Mouse (Mus musculus) lung, adult 18-20 months (tissue): ENCODE measurements at regions not wholly inside any gene's neighbourhood (a gene's known extent, or its start where the extent isn't known, plus 50 kb on each side); places are given as distances from the start of the nearest gene placed in this dataset.

Experiments used
- DNase-seq, 2 experiments: peaks; one replicate each; pipeline ENCODE4 v3.0.0; 2022; ENCODE audit warnings: mixed read lengths in 2 of 2

- DNase-seq = no peak
Measured at GRCm38 (mm10) chr8:91941005-91941404, 139.1 kb upstream of the Irx3 start.

- peak in 1 of 2 experiments; percentile 17 for DNase-seq
Measured at GRCm38 (mm10) chr8:91937227-91937626, 135.4 kb upstream of the Irx3 start.

DNA sequence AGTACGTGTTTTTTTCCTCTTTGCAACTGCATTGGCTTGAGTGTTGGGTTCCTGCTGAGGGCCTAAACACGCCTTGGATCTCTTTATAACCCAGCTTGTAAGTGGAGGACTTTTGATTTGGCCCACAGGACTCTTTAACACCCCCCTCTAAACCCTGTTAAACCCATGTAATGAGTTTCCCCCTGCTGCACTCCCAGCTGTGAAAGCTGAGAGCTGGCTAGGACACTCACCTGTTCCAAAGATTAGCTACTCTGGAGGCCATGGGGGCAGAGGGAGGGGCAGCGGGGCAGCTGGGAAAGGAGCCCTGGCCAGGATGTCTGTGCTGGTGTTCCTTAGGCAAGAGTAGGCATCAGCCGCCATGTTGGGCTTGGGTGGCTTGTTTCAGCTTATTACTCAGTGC, 128.7 kb upstream of the Irx3 start:
- DNase-seq = no peak

GRCm38 (mm10) chr8:91925968-91926524, 124.2 kb upstream of the Irx3 start:
- DNase-seq = peak in 1 of 2 experiments; percentile 25

- no peak for DNase-seq
Measured at GRCm38 (mm10) chr8:91924152-91924551, 122.3 kb upstream of the Irx3 start.

GRCm38 (mm10) chr8:91922211-91922874, 120.5 kb upstream of the Irx3 start:
- DNase-seq = no peak

GRCm38 (mm10) chr8:91917834-91918233, 116.0 kb upstream of the Irx3 start:
- no peak for DNase-seq

DNA sequence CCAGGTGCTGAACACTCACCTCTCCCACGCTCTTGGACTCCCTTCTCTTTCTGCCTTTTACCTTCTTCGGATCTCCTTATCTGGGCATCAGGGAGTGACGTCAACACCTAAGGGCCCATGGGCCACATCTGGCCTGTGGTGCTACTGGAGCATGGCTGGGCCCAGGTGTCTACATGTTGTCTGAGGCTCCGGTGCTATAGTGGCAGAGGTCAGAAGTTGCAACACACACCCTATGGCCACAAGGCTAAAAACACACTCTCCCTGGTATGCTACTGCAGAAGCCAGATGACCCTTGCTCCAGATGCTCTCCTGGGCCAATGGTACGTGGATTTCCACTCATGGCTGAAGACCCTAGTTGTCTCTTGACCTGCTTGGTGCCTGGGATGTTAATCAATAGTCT, 112.1 kb upstream of the Irx3 start:
- DNase-seq = no peak

DNA sequence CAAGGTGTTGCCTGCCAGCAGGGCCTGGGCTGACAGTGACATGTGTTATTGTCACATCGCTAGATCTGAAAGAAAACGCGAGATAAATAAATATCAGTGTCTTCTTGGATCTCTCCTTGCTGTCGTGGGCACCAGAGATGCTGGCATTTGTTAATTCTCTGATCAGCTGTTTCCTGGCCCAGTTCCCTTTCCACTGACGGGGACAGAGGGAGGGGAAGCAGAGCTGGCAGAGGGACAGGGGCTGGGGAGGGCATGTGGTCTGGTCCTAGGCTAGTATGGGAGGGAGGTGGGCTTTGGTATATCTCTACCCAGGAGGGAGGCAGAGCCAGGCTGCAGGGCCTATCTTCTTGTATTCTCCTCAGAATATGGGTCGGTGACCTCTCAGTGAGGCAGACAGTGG, 111.3 kb upstream of the Irx3 start:
- DNase-seq = no peak

DNA sequence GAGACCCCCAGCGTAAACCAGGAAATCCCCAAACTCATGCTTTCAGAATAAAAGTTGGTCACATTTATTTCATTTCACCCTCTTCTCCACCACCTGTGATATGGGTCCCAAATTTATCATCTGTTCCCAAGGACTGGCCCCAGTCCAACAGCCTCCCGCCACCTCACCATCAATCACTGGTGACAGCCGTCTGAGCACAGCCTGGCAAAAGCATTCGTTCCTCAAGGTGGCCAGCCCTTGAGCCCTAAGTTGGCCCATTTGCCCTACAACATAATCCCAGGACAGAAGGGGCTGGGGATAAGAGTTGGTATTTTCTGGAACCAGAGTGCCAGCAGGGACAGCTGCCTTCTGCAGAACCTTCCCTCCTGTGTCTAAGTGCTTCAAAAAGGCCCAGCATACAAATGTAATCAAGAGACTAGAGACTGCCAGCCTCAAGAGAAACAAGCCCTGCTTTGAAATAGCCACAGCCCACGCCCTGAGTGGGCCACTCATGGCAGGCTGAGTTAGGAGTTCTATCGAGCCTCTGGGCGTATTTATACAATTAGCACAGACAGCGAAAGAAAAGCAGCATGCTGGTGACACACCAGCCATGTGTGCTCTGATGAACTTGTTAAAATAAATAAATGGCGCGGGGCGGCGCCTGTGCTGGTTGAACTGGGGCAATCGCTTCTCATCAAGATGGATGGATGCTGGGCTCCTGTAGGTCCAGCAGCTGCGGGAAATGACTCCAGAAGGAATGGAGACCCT, 107.9 kb upstream of the Irx3 start:
- no peak for DNase-seq

DNA sequence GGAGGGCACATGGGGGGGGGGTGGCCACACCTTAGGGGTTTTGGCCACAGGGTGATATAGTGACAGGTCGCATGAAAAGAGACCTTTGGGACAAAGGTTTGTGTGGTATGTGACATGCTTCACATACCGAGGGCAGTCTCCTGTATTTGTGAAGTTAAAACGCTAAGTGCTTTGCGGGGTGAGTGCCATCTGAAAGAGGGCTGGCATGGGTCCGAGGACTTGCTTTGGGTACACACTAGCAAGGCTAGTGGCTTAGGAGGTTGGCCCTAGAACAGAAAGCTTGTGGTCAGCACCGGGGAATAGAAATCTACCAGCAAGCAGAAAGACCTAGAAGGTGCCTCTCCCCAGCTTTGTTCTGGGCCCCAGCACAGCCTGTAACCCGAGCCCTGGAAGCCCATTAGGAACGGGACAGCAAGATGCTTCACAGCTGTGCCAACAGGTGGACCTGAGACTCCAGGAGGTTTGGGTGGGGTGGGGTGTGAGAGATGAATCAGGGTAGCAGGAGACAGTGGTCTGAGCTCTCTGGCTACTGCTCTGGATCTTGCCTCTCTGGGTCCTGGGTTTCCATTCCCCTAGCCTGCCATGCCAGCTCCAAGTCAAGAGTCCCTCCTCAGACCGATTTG, 107.0 kb upstream of the Irx3 start:
- peak; percentile 64 to 71 for DNase-seq

- peak; percentile 86 to 88 for DNase-seq
Measured at GRCm38 (mm10) chr8:91907178-91907577, 105.3 kb upstream of the Irx3 start.

DNA sequence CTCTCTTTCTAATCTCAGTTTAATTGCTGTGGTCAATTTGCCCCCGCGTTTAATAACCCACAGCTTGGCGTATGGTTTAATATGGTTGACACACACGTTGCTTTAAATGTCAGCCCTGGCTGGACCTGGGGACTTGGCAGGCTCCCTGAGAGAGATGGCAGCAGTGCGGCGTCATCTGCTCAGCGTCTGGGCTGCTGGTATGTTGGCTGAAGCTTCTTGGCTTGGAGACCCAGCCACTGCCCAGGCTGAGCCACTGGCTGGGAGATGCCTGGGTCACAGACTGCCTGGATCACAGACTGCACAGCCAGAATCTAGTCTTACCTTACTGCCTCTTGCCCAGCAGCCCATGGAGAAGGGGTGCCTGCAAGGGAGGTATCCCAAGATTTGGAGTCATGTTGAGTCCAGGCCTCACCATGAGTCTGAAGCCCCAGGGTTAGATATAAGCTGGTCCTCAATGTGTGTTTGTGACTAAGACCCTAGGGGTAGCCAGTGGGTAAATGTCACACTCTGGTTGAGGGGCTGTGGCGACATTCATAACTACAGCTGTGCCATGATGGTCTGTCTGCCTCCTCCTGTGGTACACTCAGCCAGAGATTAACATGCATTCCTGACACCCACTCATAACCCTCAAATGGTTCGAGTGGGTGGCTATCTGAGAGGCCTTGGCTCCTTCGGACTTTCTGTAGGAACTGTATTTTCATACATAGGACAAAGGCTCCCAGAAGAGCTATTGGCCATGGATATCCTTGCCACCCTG, 99.8 kb upstream of the Irx3 start:
- no peak for DNase-seq

GRCm38 (mm10) chr8:91899747-91900146, 97.9 kb upstream of the Irx3 start:
- DNase-seq = no peak

DNA sequence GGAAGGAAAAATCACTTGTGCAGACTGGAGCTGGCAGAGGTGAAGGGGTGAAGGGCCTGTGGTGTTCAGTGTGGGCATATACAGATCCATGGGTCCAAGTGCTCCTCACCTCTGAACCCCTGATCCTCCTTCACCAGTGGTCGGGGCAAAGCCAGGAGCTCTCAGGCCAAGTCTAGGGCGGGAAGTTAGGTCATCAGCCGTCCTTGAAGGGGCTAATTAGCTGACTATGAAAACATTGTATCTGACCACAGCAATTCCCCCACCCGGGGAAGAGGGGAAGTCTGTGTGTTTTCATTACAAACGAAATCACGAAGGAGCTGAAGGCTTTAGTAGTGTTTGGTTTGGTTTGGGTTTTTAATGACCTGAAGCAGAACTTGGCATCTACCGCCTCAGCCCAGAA, 95.5 kb upstream of the Irx3 start:
- DNase-seq = no peak

DNA sequence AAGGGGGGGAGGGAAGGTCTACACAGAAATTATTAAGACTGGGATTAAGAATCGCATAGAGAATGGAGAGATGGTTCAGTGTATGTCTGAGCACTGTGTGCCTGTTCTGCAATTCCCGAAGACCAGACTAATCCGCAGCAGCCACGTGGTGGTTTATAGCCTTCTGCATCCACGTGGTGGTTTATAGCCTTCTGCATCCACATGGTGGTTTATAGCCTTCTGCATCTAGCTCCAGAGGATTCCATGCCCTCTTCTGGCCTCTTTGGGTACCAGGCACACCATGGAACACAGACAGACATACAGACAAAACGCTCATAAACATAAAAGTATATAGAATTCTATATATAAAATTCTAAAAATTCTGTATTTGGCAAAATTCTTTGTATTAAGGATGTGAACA, 94.1 kb upstream of the Irx3 start:
- DNase-seq = no peak

DNA sequence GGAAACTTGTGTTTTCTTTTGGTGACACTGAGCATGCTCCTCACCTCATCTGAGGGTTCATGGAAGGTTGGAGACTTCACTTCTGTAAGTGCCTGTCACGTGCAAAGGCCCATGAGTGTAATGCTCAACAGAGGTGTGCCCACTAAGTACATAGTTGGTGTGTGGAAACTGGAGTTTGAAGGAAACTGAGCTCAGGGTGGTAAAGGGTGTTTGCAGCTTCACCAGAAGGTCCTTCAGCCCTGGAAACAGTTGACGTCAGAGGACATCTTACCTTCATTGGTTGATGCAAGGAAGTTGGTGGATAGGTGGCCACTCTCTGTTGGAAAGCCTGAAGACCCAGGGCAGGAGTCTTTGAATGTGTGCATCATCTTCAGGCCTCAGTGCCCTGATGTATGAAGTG, 83.0 kb upstream of the Irx3 start:
- DNase-seq = peak; percentile 30 to 39

DNA sequence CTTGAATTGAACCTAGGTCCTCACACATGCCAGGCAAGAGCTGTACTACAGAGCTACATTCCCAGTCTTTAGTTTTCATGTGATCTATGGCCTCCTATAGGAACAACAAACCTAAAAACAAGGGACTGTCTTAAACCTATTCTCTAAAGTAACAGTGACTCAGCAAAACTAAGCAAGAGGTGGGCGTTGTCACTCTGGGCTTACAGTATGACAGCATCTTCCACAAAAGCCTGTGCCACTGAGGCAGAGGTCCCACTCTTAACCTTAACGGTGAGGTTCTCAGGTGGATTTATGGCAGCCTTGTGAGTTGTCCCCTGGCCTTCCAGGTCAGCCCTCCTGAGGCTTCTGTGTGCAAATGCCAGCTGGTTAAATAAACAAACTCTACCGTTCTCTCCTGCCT, 82.5 kb upstream of the Irx3 start:
- DNase-seq = no peak

- DNase-seq = no peak
Measured at GRCm38 (mm10) chr8:91883012-91883411, 81.1 kb upstream of the Irx3 start.

GRCm38 (mm10) chr8:91878886-91879285, 77.0 kb upstream of the Irx3 start:
- DNase-seq = no peak

- DNase-seq = no peak
Measured at GRCm38 (mm10) chr8:91876161-91876560, 74.3 kb upstream of the Irx3 start.

- DNase-seq = no peak
Measured at GRCm38 (mm10) chr8:91873232-91873631, 71.4 kb upstream of the Irx3 start.
